Mouse (Mus musculus) thymus, postnatal 4 days (tissue): ENCODE measurements around the gene Zfp827.

Experiments used
- DNase-seq: peaks from one replicate; pipeline ENCODE4 v3.0.0; 2021

Zfp827 gene

GRCm38 (mm10) chr8:79227194-79227593 lies 199.0 kb downstream of the Zfp827 start:
- DNase-seq: no peak

DNA sequence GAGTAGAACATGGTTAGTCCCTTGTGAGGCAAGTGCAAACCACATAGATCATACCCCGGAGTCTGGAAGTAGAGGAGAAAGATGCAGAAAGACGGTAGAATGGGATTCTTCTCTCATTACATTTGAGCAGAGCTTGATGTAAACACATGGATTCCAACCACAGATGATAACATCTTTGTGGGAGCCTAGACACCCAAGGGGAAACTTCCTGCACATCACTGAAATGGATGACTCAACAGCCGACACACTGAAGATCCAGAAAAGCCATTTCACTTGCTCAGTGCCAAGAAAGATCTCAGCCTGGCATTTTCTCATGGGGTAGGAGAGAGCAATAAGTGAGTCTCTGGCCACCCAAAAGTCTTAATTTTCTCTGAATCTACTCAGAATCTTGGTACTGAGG lies 199.7 kb downstream of the Zfp827 start:
- DNase-seq: no peak

GRCm38 (mm10) chr8:79229266-79229888 lies 201.1 kb downstream of the Zfp827 start:
- no peak for DNase-seq

DNA sequence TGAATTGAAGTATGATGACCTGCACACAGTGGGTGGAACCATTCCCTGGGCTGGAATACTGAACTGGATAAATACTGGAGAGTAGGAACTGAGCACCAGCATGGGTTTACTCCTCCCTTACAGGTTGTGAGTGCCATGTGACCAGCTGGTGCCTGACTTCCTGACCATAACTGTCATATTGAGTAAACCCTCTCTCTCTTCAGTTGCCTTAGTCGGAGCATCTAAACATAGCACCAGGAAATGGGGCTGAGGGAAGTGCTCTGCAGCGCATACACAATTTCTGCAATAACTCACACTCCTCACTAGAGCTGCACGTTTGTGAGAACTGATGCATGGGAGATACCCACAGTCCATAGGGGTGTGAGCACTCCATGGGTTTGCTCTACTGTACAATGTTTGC lies 211.1 kb downstream of the Zfp827 start:
- DNase-seq: no peak

- DNase-seq: no peak
Measured at GRCm38 (mm10) chr8:79239996-79240395, 211.8 kb downstream of the Zfp827 start.
